Mouse (Mus musculus): ENCODE measurements around the gene Taok2.

GRCm38 (mm10) chr7:126825403-126825802 lies 59.1 kb downstream of the Taok2 start:
- no peak for TF ChIP-seq CHD2 (IDR thresholded peaks at IDR 0.05; ENCODE audit: low read depth, low read length)
- TF ChIP-seq ZNF384 (IDR thresholded peaks at IDR 0.05; ENCODE audit: low read depth, low read length) = peak; percentile 98
- TF ChIP-seq HCFC1 (IDR thresholded peaks at IDR 0.05; ENCODE audit: borderline replicate concordance, insufficient read depth, low read length) = no peak

All from ES-E14 (cell line).